Mouse (Mus musculus): Measurements from ENCODE around the gene Gm19935.

DNA sequence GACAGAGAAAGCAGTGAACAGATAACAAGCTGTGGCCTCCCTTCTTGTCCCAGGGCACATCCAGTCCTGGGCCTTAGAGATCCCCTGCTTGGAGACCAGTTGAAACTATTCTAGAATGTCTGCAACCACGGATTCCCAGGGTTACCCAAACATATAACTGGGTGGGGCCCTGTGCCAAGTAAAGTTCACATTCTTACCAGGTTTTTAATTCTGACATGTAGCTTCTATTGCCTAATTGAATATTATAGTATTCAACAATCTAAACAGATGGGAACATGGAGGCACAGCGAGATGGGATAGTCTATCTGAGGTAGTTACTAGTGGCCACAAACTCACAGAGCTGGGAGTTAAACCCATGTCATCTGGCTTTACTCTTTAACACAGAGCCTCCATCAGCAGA lies at the start of gene Gm19935:
- TF ChIP-seq TBP (conservative IDR thresholded peaks at IDR 0.05; ENCODE audit: low read depth, low read length) (no peak), USF1 (IDR thresholded peaks at IDR 0.05; ENCODE audit: low read depth, low read length) (no peak), MAZ (IDR thresholded peaks at IDR 0.05; ENCODE audit: low read depth, low read length) (no peak), EP300 (IDR thresholded peaks at IDR 0.05; ENCODE audit: low read length) (no peak), TCF12 (IDR thresholded peaks at IDR 0.05; ENCODE audit: low read depth, low read length) (no peak)
